Mouse (Mus musculus) heart, embryonic 14.5 days (tissue): Measurements from ENCODE around the gene Ndufb4. TPM values are rescaled to one million over a fixed set of nuclear protein-coding genes. Genes with fewer than 3 reads are reported as not detected.
A peak's percentile ranks its signal among the peaks of the same experiment; 100 is the strongest.

Source experiments
- ATAC-seq: fragments of 200-750 bp; cut with Nextera tagmentation; 2 replicates; pipeline ENCODE4 v1.8.0; 2017; ENCODE audit warnings: low read depth, moderate TSS enrichment; ENCODE audit not compliant: insufficient number of reproducible peaks, insufficient read depth, low FRiP score
- H3K27ac ChIP-seq, 2 experiments: fragments of 200-500 bp in 1 of 2; fragments of 300-500 bp in 1 of 2; sonication (generic) in 1 of 2; replicated peaks in 1 of 2; 2 replicates each; pipeline ENCODE4 v1.5.1; 2012 to 2014; ENCODE audit warnings: low read depth in 2 of 2, low read length in 2 of 2, control low read depth in 1 of 2, mild to moderate bottlenecking in 1 of 2, mixed read lengths in 1 of 2; ENCODE audit not compliant: control insufficient read depth in 1 of 2, insufficient read depth in 1 of 2
- H3K27me3 ChIP-seq: fragments of 300-500 bp; sonication (generic); 2 replicates; pipeline ENCODE4 v1.6.1; 2014; ENCODE audit warnings: mild to moderate bottlenecking, low read length, control low read depth; ENCODE audit not compliant: control insufficient read depth, insufficient read depth
- H3K36me3 ChIP-seq: fragments of 300-500 bp; sonication (generic); 2 replicates; pipeline ENCODE4 v1.6.1; 2014; ENCODE audit warnings: mild to moderate bottlenecking, control low read depth, low read length, mixed read lengths; ENCODE audit not compliant: control insufficient read depth, insufficient read depth
- H3K4me1 ChIP-seq, 2 experiments: fragments of 200-500 bp in 1 of 2; fragments of 300-500 bp in 1 of 2; sonication (generic) in 1 of 2; 2 replicates each; pipeline ENCODE4 v1.6.1; 2012 to 2014; ENCODE audit warnings: low read length in 2 of 2, control low read depth in 1 of 2, mixed read lengths in 1 of 2; ENCODE audit not compliant: control insufficient read depth in 2 of 2, insufficient read depth in 2 of 2
- H3K4me2 ChIP-seq: fragments of 300-500 bp; sonication (generic); 2 replicates; pipeline ENCODE4 v1.6.1; 2014; ENCODE audit warnings: mild to moderate bottlenecking, low read length
- H3K4me3 ChIP-seq, 2 experiments: fragments of 200-500 bp in 1 of 2; fragments of 300-500 bp in 1 of 2; sonication (generic) in 1 of 2; 2 replicates each; pipeline ENCODE4 v1.5.1; 2012 to 2014; ENCODE audit warnings: low read length in 2 of 2, mild to moderate bottlenecking in 2 of 2, control low read depth in 1 of 2, low read depth in 1 of 2, moderate library complexity in 1 of 2; ENCODE audit not compliant: control insufficient read depth in 1 of 2, insufficient read depth in 1 of 2
- H3K9ac ChIP-seq: fragments of 300-500 bp; sonication (generic); 2 replicates; pipeline ENCODE4 v1.6.1; 2014; ENCODE audit warnings: mild to moderate bottlenecking, low read length
- H3K9me3 ChIP-seq: fragments of 300-500 bp; sonication (generic); 2 replicates; pipeline ENCODE4 v1.6.1; 2016; ENCODE audit warnings: low read length, control low read depth; ENCODE audit not compliant: control insufficient read depth
- WGBS: fragments of 180-500 bp; shearing (Covaris S2); extraction: QIAGEN DNeasy Blood & Tissue Kit; methylation state at CpG from one replicate; pipeline ENCODE4 v1.1.7; 2014; 5-methylcytosine and 5-hydroxymethylcytosine counted together
- polyA plus RNA-seq: library from polyadenylated mRNA; unstranded; fragments of >200 nt; fragmentation: Nextera tagmentation; extraction: Ambion mirVana; gene quantifications from 2 replicates; pipeline ENCODE4 v1.2.1, GENCODE M21; 2014

Ndufb4 gene
- polyA plus RNA-seq, 1 experiment from 2014 or later = 116 TPM

DNA sequence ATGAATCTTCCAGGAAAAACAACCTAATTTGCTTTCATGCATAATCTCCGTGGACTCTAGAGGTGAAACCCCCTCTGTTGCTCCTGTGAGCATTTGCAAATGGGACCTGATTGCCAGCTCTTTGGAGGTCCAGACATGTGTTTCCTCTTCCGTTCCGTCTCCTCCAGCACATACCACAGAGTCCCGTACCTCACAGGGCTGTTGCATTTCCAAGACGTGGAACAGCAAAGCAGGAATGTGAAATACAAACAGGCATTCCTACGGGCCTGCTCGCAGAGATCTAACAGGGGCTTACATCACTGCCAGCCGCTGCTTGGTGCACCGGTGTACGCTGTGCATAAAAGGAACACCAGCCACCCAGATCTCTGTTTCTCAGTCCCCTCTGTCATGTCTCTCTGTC, 35.7 kb upstream of the Ndufb4 start:
- no peak overlapping the region for H3K4me3 ChIP-seq
- ATAC-seq = no peak
- H3K9me3 ChIP-seq = no peaks in the 10 kb centered on the region
- H3K4me2 ChIP-seq = peak overlapping the region; percentile 7; the same call in 1 of the 2 replicates
- peak overlapping the region; percentile 18 to 24; a peak in 3 of 4 replicates for H3K27ac ChIP-seq
- no peaks in the 10 kb centered on the region for H3K36me3 ChIP-seq
- H3K27me3 ChIP-seq = no peaks in the 10 kb centered on the region
- WGBS = 17% methylated on average over 10 of the region's 10 CpGs
- H3K9ac ChIP-seq = no peak overlapping the region
- H3K4me1 ChIP-seq = peaks cover 32 to 41% of the 10 kb centered on the region in 2 experiments

DNA sequence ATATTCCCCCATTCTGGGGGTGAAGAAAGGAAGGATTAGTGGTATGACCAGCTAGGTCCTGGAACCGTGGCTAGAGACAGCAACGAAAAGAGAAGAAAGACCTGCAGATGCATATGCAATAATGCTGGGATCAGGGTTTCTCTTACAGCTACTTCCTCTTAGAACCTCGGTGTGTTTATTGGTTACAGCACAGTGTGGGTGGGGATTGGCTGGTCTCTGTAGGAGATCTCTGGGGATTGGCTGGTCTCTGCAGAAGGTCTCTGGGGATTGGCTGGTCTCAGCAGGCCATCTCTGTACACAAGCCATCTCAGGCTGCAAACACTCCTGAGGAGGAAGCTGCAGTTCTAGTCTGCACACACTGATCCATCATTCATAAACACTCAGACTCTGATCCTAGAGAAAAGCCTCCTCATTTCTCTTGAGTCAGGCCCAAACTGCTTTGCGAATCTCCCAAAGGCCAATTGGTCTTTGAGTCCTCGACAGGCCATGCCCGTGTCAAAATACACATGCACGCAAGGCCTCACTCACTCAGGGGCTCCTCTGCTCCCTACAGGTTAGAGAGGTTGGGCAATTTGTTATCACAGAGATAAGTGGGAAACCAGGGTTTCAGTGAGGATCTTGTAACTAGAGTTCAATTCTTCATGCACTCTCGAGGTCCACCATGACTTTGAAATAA, 35.1 kb upstream of the Ndufb4 start:
- WGBS = 63% methylated on average over 8 of the region's 8 CpGs
- H3K4me2 ChIP-seq = no peak overlapping the region
- H3K9ac ChIP-seq = no peak overlapping the region
- H3K36me3 ChIP-seq = no peaks in the 10 kb centered on the region
- ATAC-seq = no peak
- H3K27ac ChIP-seq = peak overlapping the region; percentile 18 to 24; a peak in 2 of 4 replicates
- no peaks in the 10 kb centered on the region for H3K9me3 ChIP-seq
- peaks cover 34 to 44% of the 10 kb centered on the region in 2 experiments for H3K4me1 ChIP-seq
- no peaks in the 10 kb centered on the region for H3K27me3 ChIP-seq
- no peak overlapping the region for H3K4me3 ChIP-seq

DNA sequence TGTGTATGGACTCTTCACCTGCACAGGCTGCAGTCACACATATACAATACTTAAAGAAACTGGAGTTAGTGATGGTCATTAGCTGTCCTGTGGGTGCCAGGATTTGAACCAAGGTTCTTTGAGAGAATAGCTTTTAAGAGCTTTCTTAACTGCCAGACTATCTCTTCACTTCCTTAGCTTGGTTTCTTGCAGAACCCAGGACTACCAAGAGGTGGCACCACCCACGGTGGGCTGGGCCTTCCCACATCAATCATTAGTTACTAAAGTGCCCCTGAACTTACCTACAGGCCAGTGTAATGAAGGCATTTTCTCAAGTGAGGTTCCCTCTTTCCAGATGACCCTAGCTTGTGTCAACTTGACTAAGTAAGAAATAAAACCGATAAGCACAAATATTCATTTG, 33.9 kb upstream of the Ndufb4 start:
- no peaks in the 10 kb centered on the region for H3K27me3 ChIP-seq
- WGBS = 71% methylated on average over 2 of the region's 2 CpGs
- 0 out of 4 replicates have a peak overlapping the region, but pooled peaks of 1 of the 2 experiments have one; percentile 9 for H3K27ac ChIP-seq
- no peak overlapping the region for H3K4me3 ChIP-seq
- no peaks in the 10 kb centered on the region for H3K36me3 ChIP-seq
- ATAC-seq = no peak
- H3K4me2 ChIP-seq = no peak overlapping the region
- H3K9ac ChIP-seq = no peak overlapping the region
- peaks cover 46 to 56% of the 10 kb centered on the region in 2 experiments for H3K4me1 ChIP-seq
- H3K9me3 ChIP-seq = no peaks in the 10 kb centered on the region

DNA sequence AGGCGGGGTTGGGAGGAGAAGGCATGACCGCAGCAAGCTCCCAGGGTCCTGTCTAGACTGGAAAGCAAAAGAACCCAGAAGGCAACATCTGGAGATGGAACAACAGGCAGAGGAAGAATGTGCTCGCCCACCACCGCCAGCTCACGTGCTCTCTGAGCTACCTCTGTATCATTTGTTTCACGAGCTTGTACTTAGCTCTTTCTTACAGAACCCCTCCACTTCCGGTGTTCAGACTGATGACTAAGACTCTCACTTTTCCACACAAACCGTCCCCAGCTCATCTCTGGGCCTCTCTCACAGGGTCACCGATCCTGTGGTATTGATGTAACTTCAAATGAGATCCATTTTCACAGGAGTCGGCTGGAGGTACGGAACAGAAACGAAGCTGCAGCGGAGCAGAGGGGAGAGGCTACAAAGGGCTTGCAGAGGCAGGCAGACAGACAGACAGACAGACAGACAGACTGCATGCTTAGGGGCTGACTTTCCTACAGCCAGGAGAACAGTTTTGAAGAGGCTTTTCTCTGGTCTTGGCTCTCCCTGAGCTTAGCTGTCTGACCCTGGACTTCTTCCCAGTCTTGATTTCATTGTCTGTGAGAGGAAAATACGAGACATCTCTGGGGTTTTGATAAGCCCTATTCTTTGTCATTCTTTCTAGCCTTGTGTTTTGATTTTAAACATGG, 33.2 kb upstream of the Ndufb4 start:
- peaks cover 50 to 60% of the 10 kb centered on the region in 2 experiments for H3K4me1 ChIP-seq
- H3K27ac ChIP-seq = peak overlapping the region; percentile 26 to 31; a peak in 3 of 4 replicates
- H3K27me3 ChIP-seq = no peaks in the 10 kb centered on the region
- WGBS = 48% methylated on average over 14 of the region's 14 CpGs
- no peaks in the 10 kb centered on the region for H3K36me3 ChIP-seq
- no peak overlapping the region for H3K9ac ChIP-seq
- no peaks in the 10 kb centered on the region for H3K9me3 ChIP-seq
- no peak overlapping the region for H3K4me2 ChIP-seq
- H3K4me3 ChIP-seq = no peak overlapping the region
- ATAC-seq = no peak

DNA sequence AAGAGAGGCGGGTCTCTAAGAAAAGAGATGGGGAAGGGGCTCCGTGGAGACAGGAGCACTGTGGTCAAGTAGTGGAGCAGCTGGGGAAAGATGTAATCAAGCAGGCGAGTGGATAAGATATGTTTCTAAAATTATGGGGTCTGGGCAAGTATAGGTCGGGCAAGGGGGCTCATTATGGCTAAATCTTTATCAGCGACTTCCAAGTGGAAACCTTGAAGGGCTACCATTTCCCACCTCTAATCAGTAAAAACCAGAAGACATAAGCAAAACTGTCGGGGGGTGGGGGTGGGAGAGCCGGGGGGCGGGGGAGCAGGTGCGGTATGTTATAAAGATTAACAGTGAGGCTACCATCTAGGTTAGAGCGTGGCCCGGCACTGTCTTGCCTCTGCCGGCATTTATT, 32.6 kb upstream of the Ndufb4 start:
- no peaks in the 10 kb centered on the region for H3K27me3 ChIP-seq
- no peak overlapping the region for H3K9ac ChIP-seq
- H3K4me3 ChIP-seq = no peak overlapping the region
- WGBS = 45% methylated on average over 12 of the region's 12 CpGs
- no peaks in the 10 kb centered on the region for H3K36me3 ChIP-seq
- peak overlapping the region in 1 of 2 experiments; percentile 14; a peak in 1 of 4 replicates for H3K27ac ChIP-seq
- no peak for ATAC-seq
- H3K4me2 ChIP-seq = no peak overlapping the region
- H3K9me3 ChIP-seq = no peaks in the 10 kb centered on the region
- peaks cover 50 to 65% of the 10 kb centered on the region in 2 experiments for H3K4me1 ChIP-seq

DNA sequence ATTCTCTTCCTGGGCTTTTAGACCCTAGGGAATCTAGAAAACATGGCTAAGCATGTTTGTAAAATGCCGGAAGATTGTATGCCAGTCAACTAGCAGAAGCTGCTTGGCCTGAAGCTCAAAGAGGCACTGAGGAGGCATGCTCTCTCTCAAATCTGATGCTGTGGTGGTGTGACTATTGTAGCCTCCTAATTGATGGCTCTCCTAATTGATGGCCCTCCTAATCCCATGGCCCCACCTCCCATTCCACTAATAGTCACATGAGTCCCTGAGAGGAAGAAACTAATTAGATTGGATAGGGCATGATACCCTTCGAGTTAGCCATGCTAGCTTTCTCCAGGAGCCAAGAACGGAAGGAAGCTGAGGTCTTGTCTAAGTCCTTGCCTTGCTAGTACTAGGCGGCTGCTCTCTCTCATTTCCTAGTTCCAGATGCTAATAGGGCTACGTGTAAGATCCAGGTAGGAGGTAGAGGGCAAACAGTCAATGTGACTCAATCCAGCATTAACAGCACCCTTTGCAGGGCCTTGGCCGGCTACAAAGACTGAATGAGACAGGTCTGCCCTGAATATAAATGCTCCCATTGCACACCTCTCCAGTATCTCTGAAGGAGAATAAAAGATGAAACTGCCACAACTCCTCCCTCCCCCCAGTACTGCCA, 31.8 kb upstream of the Ndufb4 start:
- no peak overlapping the region for H3K4me3 ChIP-seq
- H3K27ac ChIP-seq = peak overlapping the region in 1 of 2 experiments; percentile 87; a peak in 2 of 4 replicates
- H3K4me1 ChIP-seq = peaks cover 45 to 58% of the 10 kb centered on the region in 2 experiments
- WGBS = 76% methylated on average over 6 of the region's 6 CpGs
- no peaks in the 10 kb centered on the region for H3K36me3 ChIP-seq
- H3K9me3 ChIP-seq = no peaks in the 10 kb centered on the region
- no peak for ATAC-seq
- no peaks in the 10 kb centered on the region for H3K27me3 ChIP-seq
- no peak overlapping the region for H3K4me2 ChIP-seq
- H3K9ac ChIP-seq = no peak overlapping the region

DNA sequence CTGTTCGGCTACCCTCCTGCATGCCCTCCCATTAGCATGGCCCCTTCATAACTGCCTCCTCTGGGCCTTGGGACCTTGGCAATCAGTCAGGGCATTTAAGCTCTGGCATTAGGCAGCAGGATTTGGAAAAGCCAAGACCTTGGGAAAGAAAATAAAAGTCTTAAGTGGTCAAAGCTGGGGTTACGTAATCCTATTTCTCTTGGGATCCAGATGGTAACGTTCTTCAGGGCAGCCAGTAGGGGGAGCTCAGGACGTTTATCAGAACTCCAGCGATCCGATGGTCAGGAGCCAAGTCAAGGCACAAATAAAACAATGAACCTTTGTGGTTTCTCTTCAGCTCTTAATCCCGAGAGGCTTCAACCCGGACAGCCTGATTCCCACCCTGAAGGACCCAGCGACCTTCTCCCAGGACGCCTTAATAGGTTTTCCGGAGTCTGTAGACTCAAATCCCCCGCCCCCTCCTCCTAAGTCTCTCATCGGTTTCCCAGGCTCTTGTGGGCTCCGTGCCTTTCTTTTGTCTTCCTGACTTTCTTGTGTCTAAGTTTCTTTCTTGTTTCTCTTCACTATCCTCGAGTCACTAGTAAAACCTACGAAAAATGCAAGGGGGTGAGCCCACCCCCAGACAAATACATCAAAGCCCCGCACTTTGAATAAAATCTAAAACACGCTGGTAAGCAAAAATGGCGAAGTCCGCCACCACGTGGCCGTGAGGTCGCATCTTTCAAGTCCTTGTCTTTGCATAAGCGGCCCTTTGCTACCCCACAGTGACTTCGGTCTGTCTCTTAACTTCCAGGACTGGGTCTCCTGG, 30.6 kb upstream of the Ndufb4 start:
- peak overlapping the region; percentile 87 to 90 for H3K27ac ChIP-seq
- H3K9ac ChIP-seq = peak overlapping the region; percentile 72
- peak overlapping the region; percentile 76 for H3K4me2 ChIP-seq
- H3K27me3 ChIP-seq = no peaks in the 10 kb centered on the region
- no peaks in the 10 kb centered on the region for H3K36me3 ChIP-seq
- ATAC-seq = peak; percentile 34; the same call in 1 of the 2 replicates
- no peaks in the 10 kb centered on the region for H3K9me3 ChIP-seq
- H3K4me3 ChIP-seq = peak overlapping the region; percentile 41 to 47
- 2% methylated on average over 25 of the region's 25 CpGs for WGBS
- H3K4me1 ChIP-seq = peaks cover 35 to 46% of the 10 kb centered on the region in 2 experiments
